Mouse (Mus musculus) limb, embryonic 14.5 days (tissue): ENCODE results near the gene Timp2. TPM values are rescaled to one million over a fixed set of nuclear protein-coding genes. Genes with fewer than 3 reads are reported as not detected.

Experiments
- ATAC-seq: fragments of 200-750 bp; cut with Nextera tagmentation; 2 replicates; pipeline ENCODE4 v1.8.0; 2017; ENCODE audit warnings: low read depth, moderate number of reproducible peaks, moderate TSS enrichment; ENCODE audit not compliant: low FRiP score
- DNase-seq: peaks from one replicate; pipeline ENCODE4 v3.0.0-alpha.2; 2015; ENCODE audit warnings: low spot score
- H3K27ac ChIP-seq: fragments of 300-500 bp; sonication (generic); replicated peaks from 2 replicates; pipeline ENCODE4 v1.5.1; 2014; ENCODE audit warnings: low read depth, mild to moderate bottlenecking, low read length, moderate library complexity, mixed read lengths
- H3K27me3 ChIP-seq: fragments of 300-500 bp; sonication (generic); 2 replicates; pipeline ENCODE4 v1.6.1; 2014; ENCODE audit warnings: low read length, mixed read lengths; ENCODE audit not compliant: control insufficient read depth, insufficient read depth
- H3K36me3 ChIP-seq: fragments of 300-500 bp; sonication (generic); 2 replicates; pipeline ENCODE4 v1.6.1; 2014; ENCODE audit warnings: mild to moderate bottlenecking, low read length, moderate library complexity, mixed read lengths; ENCODE audit not compliant: control insufficient read depth, insufficient read depth
- H3K4me1 ChIP-seq: fragments of 300-500 bp; sonication (generic); 2 replicates; pipeline ENCODE4 v1.6.1; 2014; ENCODE audit warnings: antibody characterized with exemption, low read length, mixed read lengths; ENCODE audit not compliant: control insufficient read depth, insufficient read depth
- H3K4me2 ChIP-seq: fragments of 300-500 bp; sonication (generic); replicated peaks from 2 replicates; pipeline ENCODE4 v1.6.1; 2014; ENCODE audit warnings: low read depth, mild to moderate bottlenecking, low read length, moderate library complexity; ENCODE audit not compliant: severe bottlenecking
- H3K4me3 ChIP-seq: fragments of 300-500 bp; sonication (generic); replicated peaks from 2 replicates; pipeline ENCODE4 v1.5.1; 2014; ENCODE audit warnings: low read length
- H3K9ac ChIP-seq: fragments of 300-500 bp; sonication (generic); 2 replicates; pipeline ENCODE4 v1.6.1; 2014; ENCODE audit warnings: mild to moderate bottlenecking, low read depth, low read length, moderate library complexity; ENCODE audit not compliant: severe bottlenecking
- H3K9me3 ChIP-seq: fragments of 300-500 bp; sonication (generic); 2 replicates; pipeline ENCODE4 v1.6.1; 2016; ENCODE audit warnings: low read length; ENCODE audit not compliant: control insufficient read depth
- POLR2A ChIP-seq: fragments of 200-500 bp; IDR thresholded peaks from 2 replicates; pipeline ENCODE4 v1.8.0; 2012; ENCODE audit warnings: inconsistent platforms, mild to moderate bottlenecking, moderate library complexity, borderline replicate concordance; ENCODE audit not compliant: insufficient read depth, insufficient read length; ENCODE audit errors: extremely low read depth
- WGBS: fragments of 180-500 bp; shearing (Covaris S2); extraction: QIAGEN DNeasy Blood & Tissue Kit; methylation state at CpG from one replicate; pipeline ENCODE4 v1.1.7; 2014; 5-methylcytosine and 5-hydroxymethylcytosine counted together
- polyA plus RNA-seq, 2 experiments: library from polyadenylated mRNA; depleted of rRNA in 1 of 2; stranded (reverse) in 1 of 2; unstranded in 1 of 2; fragments of >200 nt; fragmentation: Nextera tagmentation in 1 of 2; extraction: Ambion mirVana in 1 of 2; gene quantifications; 2 replicates each; pipeline versions ENCODE4 v1.2.1 to v1.2.3; 2012 to 2014

Gene Timp2
- polyA plus RNA-seq, 2 experiments, result 175 to 202 TPM

DNA sequence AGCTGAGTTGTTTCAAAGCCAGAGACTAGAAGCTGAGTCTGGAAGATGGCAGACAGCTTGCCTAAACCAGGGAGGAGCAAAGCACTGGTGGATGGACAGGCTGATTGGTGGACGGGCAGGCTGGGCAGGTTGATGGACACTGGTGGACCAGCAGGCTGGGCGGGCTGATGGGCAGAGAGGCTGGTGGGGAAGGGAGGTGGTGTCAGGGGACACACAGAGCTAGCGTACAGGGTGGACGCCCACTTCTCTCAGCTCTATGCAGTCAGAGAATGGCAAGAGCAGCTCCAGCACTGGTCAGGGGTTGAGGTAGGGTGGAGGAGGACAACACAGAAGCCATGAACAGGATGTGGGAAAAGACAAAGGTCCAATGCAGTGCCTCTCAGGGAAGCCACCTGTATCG is 13.7 kb upstream of the Timp2 start:
- no peak overlapping the region for H3K27ac ChIP-seq
- H3K9ac ChIP-seq, result no peak overlapping the region
- peaks cover 38% of the 10 kb centered on the region for H3K4me1 ChIP-seq
- no peak overlapping the region for H3K4me3 ChIP-seq
- no peak for TF ChIP-seq POLR2A
- H3K36me3 ChIP-seq, result no peaks in the 10 kb centered on the region
- no peaks in the 10 kb centered on the region for H3K27me3 ChIP-seq
- DNase-seq (no peak), ATAC-seq (no peak)
- H3K4me2 ChIP-seq, result no peak overlapping the region
- WGBS, result 78% methylated on average over 5 of the region's 5 CpGs
- H3K9me3 ChIP-seq, result no peaks in the 10 kb centered on the region

DNA sequence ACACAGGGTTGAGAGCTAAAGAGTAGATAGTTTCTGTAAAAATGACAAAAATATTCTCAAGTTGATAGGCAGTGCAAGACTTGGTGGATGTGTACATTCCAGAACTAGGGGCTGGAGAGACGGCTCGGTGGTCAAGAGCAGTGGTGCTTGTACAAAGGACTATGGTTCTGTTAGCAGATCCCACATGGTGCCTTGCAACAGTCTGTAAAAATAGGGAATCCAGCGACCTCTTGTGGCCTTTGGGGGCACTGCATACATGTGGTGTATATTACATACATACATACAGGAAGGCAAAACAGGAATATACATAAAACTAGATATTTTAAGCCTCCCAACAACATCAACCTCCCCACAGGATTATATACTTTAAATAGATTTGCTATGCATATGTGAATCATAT is 12.8 kb upstream of the Timp2 start:
- ATAC-seq (no peak), DNase-seq (no peak)
- H3K4me1 ChIP-seq, result peaks cover 45% of the 10 kb centered on the region
- WGBS, result 58% methylated on average over 3 of the region's 3 CpGs
- no peaks in the 10 kb centered on the region for H3K9me3 ChIP-seq
- no peaks in the 10 kb centered on the region for H3K27me3 ChIP-seq
- no peak overlapping the region for H3K27ac ChIP-seq
- no peak overlapping the region for H3K9ac ChIP-seq
- H3K36me3 ChIP-seq, result no peaks in the 10 kb centered on the region
- no peak for TF ChIP-seq POLR2A
- H3K4me2 ChIP-seq, result no peak overlapping the region
- no peak overlapping the region for H3K4me3 ChIP-seq

DNA sequence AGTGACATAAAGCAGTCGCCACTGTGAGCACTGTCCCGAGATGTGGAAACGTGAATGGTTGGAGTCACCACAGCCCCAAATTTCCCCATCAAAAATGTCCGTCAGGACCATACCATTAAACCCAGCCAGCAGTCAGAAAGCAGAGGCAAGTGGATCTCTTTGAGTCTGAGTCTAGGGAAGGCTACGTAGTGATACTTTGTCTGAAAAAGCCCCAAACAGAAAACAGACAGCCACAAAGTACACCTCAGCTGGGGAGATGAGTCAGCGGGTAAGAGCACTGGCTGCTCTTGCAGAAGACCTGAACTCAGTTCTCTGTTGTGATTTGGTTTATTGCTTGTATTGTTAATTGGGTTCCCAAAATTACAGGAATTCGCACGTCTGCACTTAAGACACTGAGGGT is 11.0 kb upstream of the Timp2 start:
- no peak overlapping the region for H3K4me3 ChIP-seq
- no peaks in the 10 kb centered on the region for H3K9me3 ChIP-seq
- peaks cover 46% of the 10 kb centered on the region for H3K4me1 ChIP-seq
- no peak for TF ChIP-seq POLR2A
- 62% methylated on average over 8 of the region's 8 CpGs for WGBS
- H3K27me3 ChIP-seq, result no peaks in the 10 kb centered on the region
- H3K9ac ChIP-seq, result no peak overlapping the region
- H3K4me2 ChIP-seq, result no peak overlapping the region
- no peaks in the 10 kb centered on the region for H3K36me3 ChIP-seq
- DNase-seq (no peak), ATAC-seq (no peak)
- no peak overlapping the region for H3K27ac ChIP-seq

DNA sequence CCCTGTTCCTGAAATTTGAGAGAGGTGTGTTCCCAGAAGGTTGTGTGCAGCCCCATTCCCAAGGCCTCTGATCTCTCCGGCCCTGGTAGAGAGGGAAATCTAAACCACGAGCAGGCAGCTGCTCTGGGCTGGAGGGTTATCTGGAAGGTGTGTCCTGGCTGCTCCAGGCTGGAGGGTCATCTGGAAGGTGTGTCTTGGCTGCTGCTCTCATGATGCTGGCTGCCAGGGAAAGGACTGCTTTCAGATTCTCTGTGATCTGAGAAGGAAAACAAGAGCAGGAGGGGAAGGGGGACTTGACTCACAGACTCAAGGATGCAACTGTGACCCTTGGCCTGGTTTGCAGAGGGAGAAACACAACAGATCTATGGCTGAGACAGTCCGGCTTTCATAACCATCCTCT is 10.6 kb upstream of the Timp2 start:
- Histone ChIP-seq H3K4me1 (peaks cover 44% of the 10 kb centered on the region), H3K27me3 (no peaks in the 10 kb centered on the region), H3K27ac (peak overlapping the region; percentile 85; the same call in 1 of the 2 replicates), H3K36me3 (no peaks in the 10 kb centered on the region), H3K4me3 (no peak overlapping the region), H3K4me2 (no peak overlapping the region), H3K9me3 (no peaks in the 10 kb centered on the region), H3K9ac (no peak overlapping the region)
- no peak for TF ChIP-seq POLR2A
- ATAC-seq (no peak), DNase-seq (no peak)
- WGBS, result 39% methylated on average over 3 of the region's 3 CpGs

DNA sequence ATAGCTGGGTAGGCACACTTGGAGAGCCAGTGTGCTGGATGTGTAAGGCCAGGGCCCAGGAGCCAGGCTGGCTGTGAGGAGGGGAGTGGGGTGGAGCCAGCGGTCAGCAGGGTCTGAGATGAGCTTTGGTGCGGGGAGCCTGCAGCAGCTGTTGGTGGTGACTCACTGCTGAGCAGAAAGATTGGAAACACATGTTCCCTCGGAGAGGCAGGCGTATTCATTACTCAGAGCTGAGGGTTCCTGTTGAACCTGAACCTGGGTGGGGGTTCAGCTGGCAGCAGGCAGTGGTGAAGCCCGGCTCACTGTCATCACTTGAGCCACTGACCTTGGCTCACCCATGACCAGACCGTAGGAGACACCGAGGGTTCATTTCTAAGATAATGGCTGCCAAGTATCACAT is 9.6 kb upstream of the Timp2 start:
- DNase-seq (peak; percentile 86), ATAC-seq (peak; percentile 83)
- TF ChIP-seq POLR2A, result no peak
- H3K4me3 ChIP-seq, result no peak overlapping the region
- 0 out of 2 replicates have a peak overlapping the region, but pooled peaks have one; percentile 1 for H3K4me2 ChIP-seq
- 29% methylated on average over 7 of the region's 7 CpGs for WGBS
- peaks cover 52% of the 10 kb centered on the region for H3K4me1 ChIP-seq
- H3K9me3 ChIP-seq, result no peaks in the 10 kb centered on the region
- H3K27me3 ChIP-seq, result no peaks in the 10 kb centered on the region
- no peak overlapping the region for H3K9ac ChIP-seq
- peak overlapping the region; percentile 85 for H3K27ac ChIP-seq
- no peaks in the 10 kb centered on the region for H3K36me3 ChIP-seq

DNA sequence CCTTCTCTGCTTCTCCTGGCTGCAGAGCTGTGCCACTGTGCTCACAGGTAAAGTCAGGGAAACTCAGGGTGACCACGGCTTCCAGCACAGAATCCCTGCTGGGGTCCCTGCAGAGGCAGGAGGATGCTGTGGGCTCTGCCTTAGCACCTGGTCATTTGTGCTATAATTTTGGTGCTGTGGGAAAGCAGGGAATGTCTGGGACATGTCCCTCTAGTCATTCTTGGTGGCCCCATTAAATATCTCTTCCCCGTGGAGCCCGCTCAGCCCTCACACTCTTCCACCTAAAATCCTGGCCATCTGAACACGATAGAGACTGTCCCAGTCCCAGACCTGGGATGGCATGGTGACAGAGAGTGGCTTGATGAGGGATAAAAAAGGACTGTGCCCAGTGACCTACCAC is 8.5 kb upstream of the Timp2 start:
- H3K4me1 ChIP-seq, result peaks cover 52% of the 10 kb centered on the region
- ATAC-seq (no peak), DNase-seq (no peak)
- no peak overlapping the region for H3K9ac ChIP-seq
- 81% methylated on average over 4 of the region's 4 CpGs for WGBS
- H3K36me3 ChIP-seq, result no peaks in the 10 kb centered on the region
- TF ChIP-seq POLR2A, result no peak
- no peak overlapping the region for H3K4me3 ChIP-seq
- H3K27me3 ChIP-seq, result no peaks in the 10 kb centered on the region
- H3K27ac ChIP-seq, result peak overlapping the region; percentile 77; the same call in 1 of the 2 replicates
- H3K4me2 ChIP-seq, result no peak overlapping the region
- H3K9me3 ChIP-seq, result no peaks in the 10 kb centered on the region
